Mouse (Mus musculus) heart, postnatal 0 days (tissue): Measurements from ENCODE around the gene Cdh1.

Experiments
- CTCF ChIP-seq: IDR thresholded peaks from 2 replicates; pipeline ENCODE4 v1.5.1; 2016; ENCODE audit warnings: antibody characterized with exemption, control low read depth, low read depth
- EP300 ChIP-seq: IDR thresholded peaks from 2 replicates; pipeline ENCODE4 v1.6.1; 2016; ENCODE audit warnings: antibody characterized with exemption, low read depth

DNA sequence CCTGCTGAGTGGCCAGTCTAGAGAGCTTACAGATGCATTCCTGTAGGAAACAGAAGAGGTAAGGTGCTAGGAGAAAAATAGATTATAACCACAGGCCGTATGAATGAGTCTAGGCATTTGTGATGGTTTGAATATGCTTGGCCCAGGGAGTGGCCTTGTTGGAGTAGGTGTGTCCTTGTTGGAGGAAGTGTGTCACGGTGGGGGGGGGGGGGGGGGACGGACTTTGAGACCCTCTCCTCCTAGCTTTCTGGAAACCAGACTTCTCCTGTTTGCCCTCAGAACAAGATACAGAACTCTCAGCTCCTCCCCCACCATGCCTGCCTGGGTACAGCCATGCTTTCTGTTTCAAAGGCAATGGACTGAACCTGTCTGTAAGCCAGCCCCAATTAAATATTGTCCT is 10.7 kb upstream of the Cdh1 start:
- TF ChIP-seq CTCF, result no peak
- TF ChIP-seq EP300, result no peak
